Mouse (Mus musculus) CH12.LX (cell line): ENCODE measurements around the gene M6pr.

Experiments
- BHLHE40 ChIP-seq: IDR thresholded peaks from 2 replicates; pipeline ENCODE4 v1.6.1; 2011; ENCODE audit warnings: mild to moderate bottlenecking, low read depth, low read length, improper control_type of control experiment
- CTCF ChIP-seq, 2 experiments: IDR thresholded peaks in 1 of 2; conservative IDR thresholded peaks in 1 of 2; 2 replicates each; pipeline ENCODE4 v1.5.1; 2011 to 2012; ENCODE audit warnings: low read depth in 2 of 2, low read length in 2 of 2, improper control_type of control experiment in 1 of 2, inconsistent platforms in 1 of 2, mild to moderate bottlenecking in 1 of 2, moderate library complexity in 1 of 2
- IRF4 ChIP-seq: IDR thresholded peaks from 2 replicates; pipeline ENCODE4 v1.6.1; 2014; ENCODE audit warnings: low read depth, mild to moderate bottlenecking, inconsistent platforms, low read length, improper control_type of control experiment
- KAT2A ChIP-seq: IDR thresholded peaks from 2 replicates; pipeline ENCODE4 v1.6.1; 2012; ENCODE audit warnings: low read length, improper control_type of control experiment, inconsistent platforms; ENCODE audit not compliant: insufficient replicate concordance
- MAFK ChIP-seq: IDR thresholded peaks from 2 replicates; pipeline ENCODE4 v1.6.1; 2011; ENCODE audit warnings: low read length, improper control_type of control experiment; ENCODE audit not compliant: insufficient replicate concordance
- MAZ ChIP-seq: IDR thresholded peaks from 2 replicates; pipeline ENCODE4 v1.6.1; 2012; ENCODE audit warnings: low read depth, mild to moderate bottlenecking, inconsistent platforms, low read length, improper control_type of control experiment, moderate library complexity
- NELFE ChIP-seq: IDR thresholded peaks from 2 replicates; pipeline ENCODE4 v1.6.1; 2011; ENCODE audit warnings: low read depth, low read length, improper control_type of control experiment
- NRF1 ChIP-seq: IDR thresholded peaks from 2 replicates; pipeline ENCODE4 v1.6.1; 2014; ENCODE audit warnings: low read depth, mild to moderate bottlenecking, inconsistent platforms, low read length, improper control_type of control experiment, moderate library complexity
- POLR2AphosphoS2 ChIP-seq: IDR thresholded peaks from 2 replicates; pipeline ENCODE4 v1.6.1; 2011; ENCODE audit warnings: low read depth, low read length, improper control_type of control experiment
- TCF12 ChIP-seq: IDR thresholded peaks from 2 replicates; pipeline ENCODE4 v1.6.1; 2014; ENCODE audit warnings: low read depth, mild to moderate bottlenecking, inconsistent platforms, low read length, improper control_type of control experiment
- UBTF ChIP-seq: IDR thresholded peaks from 2 replicates; pipeline ENCODE4 v1.6.1; 2012; ENCODE audit warnings: low read depth, mild to moderate bottlenecking, inconsistent platforms, low read length, improper control_type of control experiment, moderate library complexity
- USF1 ChIP-seq: IDR thresholded peaks from 2 replicates; pipeline ENCODE4 v1.6.1; 2014; ENCODE audit warnings: low read depth, mild to moderate bottlenecking, inconsistent platforms, low read length, improper control_type of control experiment
- ZKSCAN1 ChIP-seq: IDR thresholded peaks from 2 replicates; pipeline ENCODE4 v1.6.1; 2012; ENCODE audit warnings: low read depth, inconsistent platforms, low read length, improper control_type of control experiment, borderline replicate concordance
- ZMIZ1 ChIP-seq: IDR thresholded peaks from 2 replicates; pipeline ENCODE4 v1.6.1; 2012; ENCODE audit warnings: low read depth, mild to moderate bottlenecking, inconsistent platforms, low read length, improper control_type of control experiment

DNA sequence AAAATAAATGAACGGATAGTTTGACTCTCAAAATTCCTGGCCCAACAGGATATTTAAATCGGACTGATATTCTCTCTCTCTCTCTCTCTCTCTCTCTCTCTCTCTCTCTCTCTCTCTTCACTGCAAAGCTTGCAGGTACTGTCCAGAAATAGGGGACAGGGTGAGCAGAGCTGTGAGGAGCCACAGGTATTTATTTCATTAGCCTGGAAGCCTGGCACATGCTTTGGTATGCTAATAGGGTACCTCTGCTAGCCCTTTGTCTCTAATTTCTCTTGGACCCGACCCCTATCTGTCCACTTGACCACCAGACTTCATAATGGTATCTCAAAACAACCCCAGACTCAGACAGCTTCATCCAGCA lies 11.6 kb upstream of the M6pr start:
- no peak for TF ChIP-seq CTCF (conservative IDR thresholded peaks at IDR 0.05 in 1 of 2, IDR thresholded peaks at IDR 0.05 in 1 of 2; ENCODE audit: low read depth in 2 of 2, low read length in 2 of 2)
- TF ChIP-seq TCF12, result no peak
- no peak for TF ChIP-seq BHLHE40
- no peak for TF ChIP-seq NELFE
- no peak for TF ChIP-seq MAFK
- TF ChIP-seq POLR2AphosphoS2, result no peak
- TF ChIP-seq ZMIZ1, result 0 out of 2 replicates have a peak, but pooled peaks have one; percentile 38
- no peak for TF ChIP-seq MAZ
- no peak for TF ChIP-seq IRF4
- no peak for TF ChIP-seq NRF1
- TF ChIP-seq KAT2A, result no peak
- no peak for TF ChIP-seq ZKSCAN1
- TF ChIP-seq USF1, result no peak
- TF ChIP-seq UBTF, result no peak
